Mouse (Mus musculus): ENCODE measurements around the gene Thra. TPM values are rescaled to one million over a fixed set of nuclear protein-coding genes. Genes with fewer than 3 reads are reported as not detected.

The Thra gene
- polyA plus RNA-seq, 1 experiment from 2014 or later, result 63.8 TPM

- no peak for DNase-seq (ENCODE audit: low spot score)
- WGBS, result 85% methylated on average over 25 of the region's 25 CpGs
- Histone ChIP-seq H3K4me3 (ENCODE audit: low read depth, low read length) (no peak overlapping the region), H3K9me3 (ENCODE audit: control insufficient read depth, low read length) (no peaks in the 10 kb centered on the region), H3K27ac (ENCODE audit: low read depth) (no peak overlapping the region; the same call in 1 of the 2 replicates), H3K27me3 (replicated peaks; ENCODE audit: control insufficient read depth, insufficient read depth, low read length) (no peaks in the 10 kb centered on the region), H3K4me2 (ENCODE audit: low read length) (no peak overlapping the region), H3K4me1 (replicated peaks; ENCODE audit: control insufficient read depth, insufficient read depth, low read length) (peaks cover 51% of the 10 kb centered on the region), H3K36me3 (ENCODE audit: control insufficient read depth, insufficient read depth, low read length) (peaks cover 36% of the 10 kb centered on the region), H3K9ac (ENCODE audit: low read length) (no peak overlapping the region)
- no peak for ATAC-seq (replicated peaks; ENCODE audit: low FRiP score, low TSS enrichment, low read depth)
These were observed 28.8 kb downstream of the Thra start for GRCm38 (mm10) chr11:98769007-98769954.

DNA sequence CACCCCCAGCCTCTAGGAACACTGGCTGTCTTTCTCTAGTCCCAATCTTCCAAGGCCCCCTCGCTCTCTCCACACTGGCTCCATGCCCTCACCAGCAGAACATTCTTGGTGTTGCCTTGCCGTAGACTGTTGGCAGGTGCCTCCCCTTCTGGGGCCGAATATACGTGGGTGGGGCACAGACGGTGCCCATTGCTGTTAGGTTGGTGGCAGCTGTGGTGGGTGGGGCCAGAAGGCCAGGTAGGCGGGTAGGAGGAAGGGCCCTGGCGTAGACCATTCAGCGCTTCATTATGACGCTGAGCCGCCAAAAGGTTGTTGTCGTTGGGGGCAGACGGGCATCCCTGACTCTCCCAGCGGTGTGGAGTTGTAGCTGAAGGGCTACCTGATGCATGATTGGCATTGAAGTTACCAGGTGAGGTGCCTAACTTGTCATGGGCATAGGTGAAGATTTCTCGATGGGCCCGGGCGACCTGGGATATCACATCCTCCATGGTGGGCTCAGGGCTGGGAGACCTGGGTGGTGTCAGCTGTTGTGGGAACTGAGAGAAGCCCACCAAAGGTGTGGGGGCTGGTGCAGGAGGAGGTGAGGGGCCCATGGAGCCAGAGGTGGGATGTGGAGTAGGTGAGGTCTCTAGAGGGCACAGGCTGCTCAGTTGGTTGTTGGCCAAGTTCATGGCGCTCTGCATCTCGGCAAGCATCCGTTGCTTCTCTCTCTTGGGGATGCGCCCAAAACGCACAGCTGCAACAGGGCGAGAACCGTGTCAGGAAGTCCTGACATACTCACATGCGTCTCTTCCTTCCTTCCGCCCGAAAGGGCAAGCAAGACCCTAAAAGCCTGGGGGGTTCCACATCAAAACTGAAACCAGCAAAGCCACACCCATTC lies 29.9 kb downstream of the Thra start:
- Histone ChIP-seq H3K4me2 (ENCODE audit: low read length) (no peak overlapping the region), H3K4me1 (replicated peaks; ENCODE audit: control insufficient read depth, insufficient read depth, low read length) (peaks cover 56% of the 10 kb centered on the region), H3K9ac (ENCODE audit: low read length) (no peak overlapping the region), H3K36me3 (ENCODE audit: control insufficient read depth, insufficient read depth, low read length) (peaks cover 26% of the 10 kb centered on the region), H3K9me3 (ENCODE audit: control insufficient read depth, low read length) (no peaks in the 10 kb centered on the region), H3K4me3 (ENCODE audit: low read depth, low read length) (no peak overlapping the region), H3K27me3 (replicated peaks; ENCODE audit: control insufficient read depth, insufficient read depth, low read length) (no peaks in the 10 kb centered on the region), H3K27ac (ENCODE audit: low read depth) (no peak overlapping the region)
- DNase-seq (ENCODE audit: low spot score), result no peak
- ATAC-seq (replicated peaks; ENCODE audit: low FRiP score, low TSS enrichment, low read depth), result no peak
- WGBS, result 92% methylated on average over 26 of the region's 26 CpGs

- Histone ChIP-seq H3K27me3 (replicated peaks; ENCODE audit: control insufficient read depth, insufficient read depth, low read length) (no peaks in the 10 kb centered on the region), H3K4me1 (replicated peaks; ENCODE audit: control insufficient read depth, insufficient read depth, low read length) (peaks cover 55% of the 10 kb centered on the region), H3K4me3 (ENCODE audit: low read depth, low read length) (no peak overlapping the region), H3K27ac (ENCODE audit: low read depth) (no peak overlapping the region), H3K9me3 (ENCODE audit: control insufficient read depth, low read length) (no peaks in the 10 kb centered on the region), H3K4me2 (ENCODE audit: low read length) (no peak overlapping the region), H3K36me3 (ENCODE audit: control insufficient read depth, insufficient read depth, low read length) (peaks cover 22% of the 10 kb centered on the region), H3K9ac (ENCODE audit: low read length) (no peak overlapping the region)
- WGBS, result 89% methylated on average over 18 of the region's 18 CpGs
- DNase-seq (ENCODE audit: low spot score) (no peak), ATAC-seq (replicated peaks; ENCODE audit: low FRiP score, low TSS enrichment, low read depth) (no peak)
These were observed 30.7 kb downstream of the Thra start for GRCm38 (mm10) chr11:98771131-98771530.

DNA sequence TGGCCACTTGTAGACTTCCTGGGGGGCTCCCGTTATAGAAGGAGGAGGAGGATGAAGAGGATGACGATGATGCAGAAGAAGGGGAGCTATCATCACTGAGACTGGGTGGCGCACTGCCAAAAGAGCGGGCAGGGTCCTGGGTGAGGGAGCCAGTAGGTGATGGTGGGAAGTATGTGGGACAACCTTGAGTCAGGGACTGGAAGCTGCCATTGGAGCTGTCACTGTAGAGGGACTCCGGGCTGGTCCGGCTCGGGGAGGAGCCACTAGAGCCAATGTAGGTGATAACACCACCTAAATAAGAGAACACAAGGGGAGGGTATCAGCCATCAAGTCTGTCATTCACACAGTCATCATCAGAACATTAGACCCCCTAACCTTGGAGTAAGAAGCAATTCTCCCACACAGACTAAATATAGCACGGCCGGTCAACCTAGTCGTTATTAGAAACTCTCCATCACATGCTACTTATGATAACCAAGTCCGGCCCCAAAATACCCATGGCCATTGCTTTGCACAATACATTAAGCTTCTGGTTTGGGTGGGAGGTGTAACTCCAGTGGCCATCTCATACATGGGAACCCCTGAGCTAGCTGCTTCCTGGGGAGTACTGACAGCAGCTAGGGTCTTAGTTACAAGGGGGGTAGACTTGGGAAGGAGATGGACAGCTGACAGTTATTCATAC lies 31.5 kb downstream of the Thra start:
- DNase-seq (ENCODE audit: low spot score) (no peak), ATAC-seq (replicated peaks; ENCODE audit: low FRiP score, low TSS enrichment, low read depth) (no peak)
- peaks cover 56% of the 10 kb centered on the region for H3K4me1 ChIP-seq (replicated peaks; ENCODE audit: control insufficient read depth, insufficient read depth, low read length)
- no peaks in the 10 kb centered on the region for H3K27me3 ChIP-seq (replicated peaks; ENCODE audit: control insufficient read depth, insufficient read depth, low read length)
- H3K36me3 ChIP-seq (ENCODE audit: control insufficient read depth, insufficient read depth, low read length), result peaks cover 22% of the 10 kb centered on the region
- 89% methylated on average over 11 of the region's 11 CpGs for WGBS
- no peaks in the 10 kb centered on the region for H3K9me3 ChIP-seq (ENCODE audit: control insufficient read depth, low read length)
- no peak overlapping the region for H3K4me3 ChIP-seq (ENCODE audit: low read depth, low read length)
- H3K27ac ChIP-seq (ENCODE audit: low read depth), result no peak overlapping the region
- no peak overlapping the region for H3K4me2 ChIP-seq (ENCODE audit: low read length)
- H3K9ac ChIP-seq (ENCODE audit: low read length), result no peak overlapping the region

DNA sequence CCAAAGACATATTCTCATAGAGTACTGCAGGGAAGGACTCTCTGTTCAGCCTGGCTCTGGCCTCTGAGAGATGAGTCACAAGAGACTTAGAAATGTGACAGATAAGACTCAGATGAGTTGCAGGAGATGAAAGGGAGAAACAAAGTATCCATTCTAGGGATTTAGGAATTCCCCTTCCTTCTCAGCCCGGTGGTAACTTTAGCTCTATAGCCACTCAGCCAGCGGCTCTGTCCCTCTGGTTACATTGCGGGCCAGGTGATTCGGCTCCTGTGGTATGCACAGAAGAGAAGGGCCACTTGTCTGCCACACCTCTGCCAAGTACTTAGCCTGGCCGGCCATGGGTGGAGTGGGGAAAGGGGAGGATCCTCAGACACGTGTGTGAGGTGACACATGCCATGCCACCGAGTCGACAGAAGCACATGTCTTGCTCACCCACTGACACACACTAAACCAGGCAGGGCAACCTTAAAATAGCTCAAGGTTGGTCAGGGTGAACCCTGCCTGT lies 32.3 kb downstream of the Thra start:
- Histone ChIP-seq H3K36me3 (ENCODE audit: control insufficient read depth, insufficient read depth, low read length) (peaks cover 22% of the 10 kb centered on the region), H3K9ac (ENCODE audit: low read length) (no peak overlapping the region), H3K4me2 (ENCODE audit: low read length) (peak overlapping the region; percentile 84), H3K4me1 (replicated peaks; ENCODE audit: control insufficient read depth, insufficient read depth, low read length) (peaks cover 56% of the 10 kb centered on the region), H3K9me3 (ENCODE audit: control insufficient read depth, low read length) (no peaks in the 10 kb centered on the region), H3K4me3 (ENCODE audit: low read depth, low read length) (no peak overlapping the region), H3K27me3 (replicated peaks; ENCODE audit: control insufficient read depth, insufficient read depth, low read length) (no peaks in the 10 kb centered on the region), H3K27ac (ENCODE audit: low read depth) (peak overlapping the region; percentile 6; the same call in 1 of the 2 replicates)
- WGBS, result 45% methylated on average over 8 of the region's 8 CpGs
- ATAC-seq (replicated peaks; ENCODE audit: low FRiP score, low TSS enrichment, low read depth) (no peak), DNase-seq (ENCODE audit: low spot score) (peak; percentile 60)

- DNase-seq (ENCODE audit: low spot score), result peak; percentile 96
- peaks cover 49% of the 10 kb centered on the region for H3K4me1 ChIP-seq (replicated peaks; ENCODE audit: control insufficient read depth, insufficient read depth, low read length)
- H3K4me3 ChIP-seq (ENCODE audit: low read depth, low read length), result peak overlapping the region; percentile 35
- H3K9me3 ChIP-seq (ENCODE audit: control insufficient read depth, low read length), result no peaks in the 10 kb centered on the region
- under 1% methylated on average over 34 of the region's 37 CpGs for WGBS
- H3K36me3 ChIP-seq (ENCODE audit: control insufficient read depth, insufficient read depth, low read length), result peaks cover 18% of the 10 kb centered on the region
- peak overlapping the region; percentile 84 for H3K4me2 ChIP-seq (ENCODE audit: low read length)
- peak overlapping the region; percentile 16; the same call in 1 of the 2 replicates for H3K9ac ChIP-seq (ENCODE audit: low read length)
- peak overlapping the region; percentile 6; the same call in 1 of the 2 replicates for H3K27ac ChIP-seq (ENCODE audit: low read depth)
- H3K27me3 ChIP-seq (replicated peaks; ENCODE audit: control insufficient read depth, insufficient read depth, low read length), result no peaks in the 10 kb centered on the region
- peak; percentile 72 for ATAC-seq (replicated peaks; ENCODE audit: low FRiP score, low TSS enrichment, low read depth)
These were observed 33.3 kb downstream of the Thra start for GRCm38 (mm10) chr11:98773635-98774295.

- ATAC-seq (replicated peaks; ENCODE audit: low FRiP score, low TSS enrichment, low read depth), result no peak
These were observed 34.3 kb downstream of the Thra start, which contains the start of gene Nr1d1 for GRCm38 (mm10) chr11:98774582-98775347. Gene Nr1d1 (minus strand): TSS chr11:98775333.

More at GRCm38 (mm10) chr11:98774582-98775347, 34.3 kb downstream of the Thra start, which contains the start of gene Nr1d1:
- peaks cover 48% of the 10 kb centered on the region for H3K4me1 ChIP-seq (replicated peaks; ENCODE audit: control insufficient read depth, insufficient read depth, low read length)
- H3K4me3 ChIP-seq (ENCODE audit: low read depth, low read length), result peak within 1 kb of the TSS; percentile 35
- 1% methylated on average over 22 of the region's 22 CpGs for WGBS
- peaks cover 8% of the 10 kb centered on the region; the same call in 1 of the 2 replicates for H3K36me3 ChIP-seq (ENCODE audit: control insufficient read depth, insufficient read depth, low read length)
- H3K9ac ChIP-seq (ENCODE audit: low read length), result peak within 1 kb of the TSS; percentile 39
- H3K9me3 ChIP-seq (ENCODE audit: control insufficient read depth, low read length), result no peaks in the 10 kb centered on the region
- H3K27ac ChIP-seq (ENCODE audit: low read depth), result peak within 1 kb of the TSS; percentile 93
- no peaks in the 10 kb centered on the region for H3K27me3 ChIP-seq (replicated peaks; ENCODE audit: control insufficient read depth, insufficient read depth, low read length)
- H3K4me2 ChIP-seq (ENCODE audit: low read length), result peak within 1 kb of the TSS; percentile 84
- no peak for DNase-seq (ENCODE audit: low spot score)

All from intestine, embryonic 14.5 days (tissue).